Mouse (Mus musculus) testis, adult 2 months (tissue): ENCODE measurements around the gene Car10.

ENCODE experiments used
- CTCF ChIP-seq: fragments of 200-500 bp; IDR thresholded peaks from 2 replicates; pipeline ENCODE4 v1.5.1; 2012; ENCODE audit warnings: low read depth, mild to moderate bottlenecking, inconsistent platforms, low read length, moderate library complexity; ENCODE audit not compliant: control insufficient read depth, insufficient read depth, insufficient replicate concordance
- POLR2A ChIP-seq: fragments of 200-500 bp; IDR thresholded peaks from 2 replicates; pipeline ENCODE4 v1.6.1; 2012; ENCODE audit warnings: low read depth, mild to moderate bottlenecking, inconsistent platforms, low read length, moderate library complexity; ENCODE audit not compliant: control insufficient read depth

DNA sequence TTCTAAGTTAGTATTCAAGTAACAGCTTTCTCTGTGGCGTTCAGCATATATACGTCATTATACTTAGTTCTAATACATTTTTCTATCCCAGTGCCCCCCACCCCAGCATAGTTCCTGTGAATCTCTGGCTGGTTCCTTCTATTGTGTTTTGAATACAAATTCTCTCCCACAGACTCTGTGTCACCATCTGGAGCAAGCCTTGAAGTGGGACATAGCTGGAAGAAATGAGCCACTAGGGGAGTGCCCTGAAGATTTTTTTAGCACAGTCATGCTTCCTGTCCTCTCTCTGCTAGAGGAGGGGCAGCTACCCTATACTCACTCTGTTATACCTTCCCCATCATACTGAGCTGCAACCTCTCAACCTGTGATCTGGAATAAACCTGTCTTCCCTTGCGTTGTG is 369.9 kb downstream of the Car10 start:
- TF ChIP-seq CTCF (no peak), POLR2A (no peak)
